Mouse (Mus musculus) heart, embryonic 12.5 days (tissue): ENCODE results near the gene Pole3. TPM values are rescaled to one million over a fixed set of nuclear protein-coding genes. Genes with fewer than 3 reads are reported as not detected.
A peak's percentile ranks its signal among the peaks of the same experiment; 100 is the strongest.

ENCODE experiments used
- ATAC-seq: fragments of 200-750 bp; cut with Nextera tagmentation; 2 replicates; pipeline ENCODE4 v1.8.0; 2017; ENCODE audit warnings: moderate TSS enrichment, moderate library complexity; ENCODE audit not compliant: insufficient number of reproducible peaks, low FRiP score
- H3K27ac ChIP-seq: fragments of 300-500 bp; sonication (generic); 2 replicates; pipeline ENCODE4 v1.5.1; 2016; ENCODE audit warnings: mild to moderate bottlenecking, moderate library complexity; ENCODE audit not compliant: poor library complexity, severe bottlenecking
- H3K27me3 ChIP-seq: fragments of 300-500 bp; sonication (generic); replicated peaks from 2 replicates; pipeline ENCODE4 v1.6.1; 2016; ENCODE audit warnings: mild to moderate bottlenecking, moderate library complexity
- H3K36me3 ChIP-seq: fragments of 300-500 bp; sonication (generic); 2 replicates; pipeline ENCODE4 v1.6.1; 2016; ENCODE audit warnings: mild to moderate bottlenecking, moderate library complexity
- H3K4me1 ChIP-seq: fragments of 300-500 bp; sonication (generic); replicated peaks from 2 replicates; pipeline ENCODE4 v1.6.1; 2016; ENCODE audit warnings: mild to moderate bottlenecking
- H3K4me2 ChIP-seq: fragments of 300-500 bp; sonication (generic); 2 replicates; pipeline ENCODE4 v1.6.1; 2016; ENCODE audit warnings: mild to moderate bottlenecking, moderate library complexity
- H3K4me3 ChIP-seq: fragments of 300-500 bp; sonication (generic); 2 replicates; pipeline ENCODE4 v1.5.1; 2016; ENCODE audit warnings: mild to moderate bottlenecking
- H3K9ac ChIP-seq: fragments of 300-500 bp; sonication (generic); 2 replicates; pipeline ENCODE4 v1.6.1; 2016; ENCODE audit warnings: mild to moderate bottlenecking, moderate library complexity
- H3K9me3 ChIP-seq: fragments of 300-500 bp; sonication (generic); replicated peaks from 2 replicates; pipeline ENCODE4 v1.6.1; 2016; ENCODE audit warnings: mild to moderate bottlenecking, moderate library complexity
- WGBS: fragments of 180-500 bp; shearing (Covaris S2); methylation state at CpG from one replicate; pipeline ENCODE4 v1.1.7; 2016; 5-methylcytosine and 5-hydroxymethylcytosine counted together
- polyA plus RNA-seq: library from polyadenylated mRNA; unstranded; fragments of >200 nt; fragmentation: Nextera tagmentation; extraction: Ambion mirVana; gene quantifications from 2 replicates; pipeline ENCODE4 v1.2.1, GENCODE M21; 2016

Gene Pole3
- polyA plus RNA-seq, 1 experiment from 2014 or later: 53.6 TPM

DNA sequence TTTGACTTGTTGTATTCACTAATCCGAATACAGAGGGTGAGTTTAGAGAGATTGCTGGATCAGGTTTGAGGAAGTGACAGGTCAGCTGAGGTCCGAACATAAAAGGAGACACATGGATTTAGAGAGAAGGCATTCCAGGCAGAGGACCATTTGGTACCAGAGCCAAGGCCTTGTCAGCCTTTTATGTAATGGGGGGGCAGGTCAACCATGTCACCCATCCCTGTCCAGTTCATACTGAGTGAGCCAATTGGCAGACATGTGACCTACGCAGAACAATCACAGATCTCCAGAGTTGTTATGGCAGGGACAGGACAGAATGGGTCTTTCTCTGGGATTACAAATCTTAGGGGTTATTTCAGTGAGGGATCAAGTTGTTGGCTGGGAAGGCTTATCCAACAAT lies 18.9 kb downstream of the Pole3 start:
- no peak overlapping the region for H3K27ac ChIP-seq
- peaks cover 38% of the 10 kb centered on the region for H3K36me3 ChIP-seq
- peaks cover 11% of the 10 kb centered on the region for H3K4me1 ChIP-seq
- no peaks in the 10 kb centered on the region for H3K9me3 ChIP-seq
- no peaks in the 10 kb centered on the region for H3K27me3 ChIP-seq
- ATAC-seq: no peak
- 82% methylated on average over 3 of the region's 3 CpGs for WGBS
- no peak overlapping the region for H3K4me2 ChIP-seq
- no peak overlapping the region for H3K9ac ChIP-seq
- no peak overlapping the region for H3K4me3 ChIP-seq

DNA sequence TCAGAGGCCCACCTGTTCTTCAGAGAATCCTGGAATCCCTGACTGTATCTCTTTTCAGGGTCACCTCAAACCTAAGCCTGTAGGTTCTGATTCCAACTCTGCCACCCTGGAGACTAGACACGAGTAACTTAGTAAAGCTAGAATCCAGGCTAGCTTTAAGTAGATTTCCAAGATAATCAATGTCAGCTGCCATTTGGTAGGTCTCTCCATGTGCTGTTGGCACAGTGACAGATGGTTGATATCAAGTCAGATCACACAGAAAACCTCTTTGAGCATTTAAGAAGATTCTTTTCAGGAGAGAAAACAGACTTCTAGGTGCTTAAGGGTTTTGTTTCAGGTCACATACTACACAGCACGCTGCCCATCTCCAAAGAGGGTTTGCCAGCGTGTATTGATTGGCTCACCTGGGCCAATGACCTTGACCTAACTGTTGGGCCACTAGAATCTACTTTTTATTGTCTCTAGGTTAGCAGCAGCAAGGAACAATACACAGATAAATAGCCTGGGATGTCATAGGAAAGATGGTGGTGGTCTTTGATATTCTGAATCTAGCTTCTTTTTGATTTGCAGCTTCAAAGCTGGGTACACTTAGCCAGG lies 21.4 kb downstream of the Pole3 start, which contains the start of gene Hdhd3:
TSS of gene Hdhd3 (minus strand) at position 94 of the 597 bp plus-strand sequence.
- H3K4me1 ChIP-seq: peaks cover 11% of the 10 kb centered on the region
- H3K9ac ChIP-seq: peak within 1 kb of the TSS; percentile 80
- 77% methylated on average over 3 of the region's 3 CpGs for WGBS
- peaks cover 27% of the 10 kb centered on the region for H3K36me3 ChIP-seq
- H3K9me3 ChIP-seq: no peaks in the 10 kb centered on the region
- H3K4me2 ChIP-seq: peak within 1 kb of the TSS; percentile 76
- H3K27ac ChIP-seq: no peak within 1 kb of the TSS
- no peak for ATAC-seq
- H3K27me3 ChIP-seq: no peaks in the 10 kb centered on the region
- peak within 1 kb of the TSS; percentile 76 for H3K4me3 ChIP-seq

DNA sequence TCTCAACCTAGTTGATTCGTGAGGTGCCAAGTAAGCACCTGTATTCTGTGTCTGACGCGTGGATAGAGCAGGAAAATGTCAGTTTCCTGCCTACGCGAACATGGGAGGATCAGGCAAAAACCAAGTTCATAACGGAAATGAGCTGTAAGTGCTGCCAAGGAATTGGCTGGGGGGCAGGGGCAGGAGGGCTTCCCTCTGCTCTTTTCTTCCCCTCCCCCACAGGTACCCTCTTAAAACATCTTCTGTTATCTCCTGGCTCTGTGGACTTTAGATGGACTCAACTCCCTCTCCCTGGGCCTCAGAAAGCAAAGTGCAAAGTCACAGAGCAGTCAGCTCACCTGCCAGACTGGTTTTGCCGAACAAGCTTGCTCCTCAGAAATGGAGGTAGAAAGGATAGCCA lies 21.9 kb downstream of the Pole3 start:
- Histone ChIP-seq H3K27ac (no peak overlapping the region), H3K36me3 (peaks cover 27% of the 10 kb centered on the region), H3K4me1 (peaks cover 11% of the 10 kb centered on the region), H3K9ac (no peak overlapping the region), H3K9me3 (no peaks in the 10 kb centered on the region), H3K27me3 (no peaks in the 10 kb centered on the region), H3K4me3 (no peak overlapping the region), H3K4me2 (no peak overlapping the region)
- 71% methylated on average over 7 of the region's 7 CpGs for whole genome bisulfite sequencing
- no peak for ATAC-seq

DNA sequence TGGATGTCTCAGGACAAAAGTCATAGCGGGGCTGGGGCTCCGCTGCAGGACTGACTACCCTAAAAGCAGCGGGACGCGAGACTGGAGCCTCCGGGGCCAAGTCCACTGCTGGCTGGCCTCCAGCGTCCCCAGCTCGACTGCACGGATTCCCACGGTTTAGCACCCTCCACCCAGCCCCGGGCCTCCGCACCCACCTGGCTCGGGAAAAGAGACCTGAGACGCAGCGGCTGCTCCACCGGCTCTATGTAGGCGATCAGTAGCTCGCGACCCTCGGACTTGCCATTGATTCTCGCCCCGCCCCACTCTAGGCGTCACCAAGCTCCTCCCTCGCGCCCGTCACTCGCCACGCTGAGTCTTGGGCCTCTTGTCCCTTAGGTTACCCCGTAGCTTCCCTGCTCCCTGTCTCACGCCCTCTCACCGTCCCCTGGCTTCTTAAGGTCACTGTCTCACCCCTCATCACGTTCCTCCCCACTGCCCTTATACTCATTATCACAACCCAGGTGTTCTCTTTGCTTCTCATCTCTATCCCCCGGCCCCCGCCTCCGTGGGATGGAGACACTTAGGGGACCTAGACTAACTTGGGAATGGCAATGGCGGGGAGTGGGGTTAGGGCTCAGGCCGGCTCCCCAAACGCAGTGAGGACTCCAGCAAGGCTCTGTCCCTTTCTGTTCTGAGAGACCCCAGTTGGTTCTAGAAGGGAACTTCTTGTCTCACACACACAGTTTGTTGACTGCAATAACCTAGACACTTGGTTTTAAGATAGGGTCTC lies 22.7 kb downstream of the Pole3 start:
- Histone ChIP-seq H3K9ac (peak overlapping the region; percentile 80), H3K27me3 (no peaks in the 10 kb centered on the region), H3K4me1 (peaks cover 11% of the 10 kb centered on the region), H3K36me3 (peaks cover 24% of the 10 kb centered on the region), H3K9me3 (no peaks in the 10 kb centered on the region), H3K27ac (peak overlapping the region; percentile 19; the same call in 1 of the 2 replicates), H3K4me2 (peak overlapping the region; percentile 76), H3K4me3 (peak overlapping the region; percentile 76)
- under 1% methylated on average over 38 of the region's 38 CpGs for WGBS
- ATAC-seq: peak; percentile 91

DNA sequence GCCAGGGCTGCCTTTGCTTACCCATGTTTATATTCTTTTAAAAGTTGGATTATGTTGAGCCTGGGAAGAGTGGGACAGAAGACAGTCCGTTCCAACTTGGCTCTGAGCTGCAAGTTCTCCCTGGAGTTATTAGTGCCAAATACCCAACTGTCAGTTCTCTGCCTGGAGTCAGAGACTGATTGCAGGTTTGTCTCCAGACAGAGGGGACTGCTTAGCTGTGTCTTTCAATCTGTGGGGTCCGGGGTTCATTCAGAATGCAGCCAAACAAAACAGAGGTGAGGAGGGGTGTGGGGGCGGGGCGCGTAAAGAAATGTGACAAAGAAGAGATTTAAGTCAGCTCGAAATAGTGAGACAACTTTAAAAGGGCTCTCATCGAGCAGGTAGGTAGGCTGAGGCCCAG lies 23.3 kb downstream of the Pole3 start:
- peak overlapping the region; percentile 76 for H3K4me3 ChIP-seq
- no peak for ATAC-seq
- peak overlapping the region; percentile 76 for H3K4me2 ChIP-seq
- peaks cover 24% of the 10 kb centered on the region for H3K36me3 ChIP-seq
- H3K27ac ChIP-seq: peak overlapping the region; percentile 19; the same call in 1 of the 2 replicates
- H3K4me1 ChIP-seq: peaks cover 11% of the 10 kb centered on the region
- peak overlapping the region; percentile 80 for H3K9ac ChIP-seq
- H3K9me3 ChIP-seq: no peaks in the 10 kb centered on the region
- no peaks in the 10 kb centered on the region for H3K27me3 ChIP-seq
- WGBS: under 1% methylated on average over 7 of the region's 7 CpGs

DNA sequence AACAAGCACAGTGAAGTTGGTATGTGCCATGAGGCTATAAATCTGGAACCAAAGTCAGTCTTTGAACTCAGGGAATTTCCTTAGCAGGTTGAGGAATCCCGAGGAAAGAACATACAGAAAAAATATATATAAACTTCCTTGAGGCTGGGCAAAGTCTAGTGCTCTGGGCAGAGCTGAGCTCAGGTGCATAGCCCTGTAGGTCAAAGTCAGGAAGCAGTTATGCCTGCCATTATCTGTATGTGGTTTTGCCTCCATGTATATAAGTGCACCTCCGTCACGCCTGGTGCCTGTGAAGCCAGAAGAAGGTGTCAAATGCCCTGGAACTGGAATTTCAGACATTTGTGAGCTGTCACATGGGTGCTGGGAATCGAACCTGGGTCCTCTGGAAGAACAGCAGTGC lies 24.1 kb downstream of the Pole3 start:
- Histone ChIP-seq H3K9me3 (no peaks in the 10 kb centered on the region), H3K27me3 (no peaks in the 10 kb centered on the region), H3K27ac (no peak overlapping the region), H3K4me2 (no peak overlapping the region), H3K9ac (no peak overlapping the region), H3K4me1 (peaks cover 11% of the 10 kb centered on the region), H3K36me3 (peaks cover 24% of the 10 kb centered on the region), H3K4me3 (no peak overlapping the region)
- no peak for ATAC-seq
- 82% methylated on average over 4 of the region's 4 CpGs for WGBS

DNA sequence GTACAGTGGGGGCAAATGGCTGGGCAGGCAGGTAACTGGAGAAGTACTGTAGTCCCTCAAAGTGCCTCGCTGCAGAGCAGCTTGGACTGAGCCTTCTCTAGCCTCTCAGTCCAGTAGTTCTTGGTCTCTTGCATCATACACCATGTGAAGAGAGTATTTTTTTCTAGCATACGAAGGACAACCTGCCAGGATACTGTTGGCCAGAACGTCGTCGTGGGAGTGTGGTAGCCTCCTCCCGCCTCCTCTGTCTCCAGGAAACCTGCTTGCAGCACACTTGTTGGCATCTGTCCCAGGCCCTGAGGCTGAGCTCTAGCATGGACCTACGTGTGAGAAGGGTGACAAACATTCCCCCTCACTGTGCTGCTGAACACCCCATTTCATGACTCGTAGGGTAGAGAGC lies 28.1 kb downstream of the Pole3 start:
- H3K4me2 ChIP-seq: no peak overlapping the region
- peaks cover 9% of the 10 kb centered on the region; the same call in 1 of the 2 replicates for H3K4me1 ChIP-seq
- no peaks in the 10 kb centered on the region for H3K9me3 ChIP-seq
- no peak overlapping the region for H3K4me3 ChIP-seq
- no peak overlapping the region for H3K27ac ChIP-seq
- ATAC-seq: 0 out of 2 replicates have a peak, but pooled peaks have one; percentile 5
- WGBS: 62% methylated on average over 8 of the region's 8 CpGs
- no peak overlapping the region for H3K9ac ChIP-seq
- peaks cover 24% of the 10 kb centered on the region for H3K36me3 ChIP-seq
- H3K27me3 ChIP-seq: no peaks in the 10 kb centered on the region

DNA sequence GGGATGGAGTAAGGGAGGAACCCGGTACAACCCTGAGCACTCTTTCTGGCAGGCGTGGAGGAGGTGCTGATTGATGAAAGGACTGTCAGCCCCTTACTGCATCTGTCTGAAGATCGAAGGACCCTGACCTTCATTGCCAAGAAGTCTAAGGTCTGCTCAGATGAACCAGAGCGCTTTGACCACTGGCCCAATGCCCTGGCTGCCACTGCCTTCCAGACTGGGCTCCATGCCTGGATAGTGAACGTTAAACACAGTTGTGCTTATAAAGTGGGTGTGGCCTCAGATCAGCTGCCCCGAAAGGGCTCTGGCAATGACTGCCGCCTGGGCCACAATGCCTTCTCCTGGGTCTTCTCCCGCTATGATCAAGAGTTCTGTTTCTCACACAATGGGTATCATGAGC lies 28.9 kb downstream of the Pole3 start:
- 63% methylated on average over 8 of the region's 8 CpGs for WGBS
- ATAC-seq: no peak
- H3K9ac ChIP-seq: no peak overlapping the region

DNA sequence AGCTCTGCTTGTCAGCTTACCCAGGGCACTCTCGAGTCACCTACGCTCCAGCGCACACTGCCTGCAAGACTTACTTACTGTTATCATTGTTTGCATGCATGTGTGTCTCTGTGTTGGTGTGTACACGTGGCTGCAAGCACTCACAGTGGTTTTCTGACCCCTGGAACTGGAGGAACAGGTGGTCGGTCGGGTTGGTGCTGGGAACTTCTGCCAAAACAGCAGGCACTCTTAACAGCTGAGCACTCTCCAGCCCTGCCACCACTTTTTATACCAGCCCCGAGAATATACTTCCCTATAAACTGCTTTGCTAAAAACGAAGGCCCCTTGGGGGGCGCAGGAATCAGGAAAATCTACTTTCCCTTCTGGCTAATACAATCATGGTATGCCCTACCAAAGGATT lies 30.6 kb downstream of the Pole3 start:
- Histone ChIP-seq H3K9me3 (no peaks in the 10 kb centered on the region), H3K4me2 (no peak overlapping the region), H3K4me3 (no peak overlapping the region), H3K4me1 (0 out of 2 replicates have a peak, but pooled peaks cover 6% of the 10 kb centered on the region), H3K27ac (no peak overlapping the region), H3K36me3 (peaks cover 17% of the 10 kb centered on the region), H3K9ac (no peak overlapping the region), H3K27me3 (no peaks in the 10 kb centered on the region)
- 55% methylated on average over 9 of the region's 9 CpGs for WGBS
- no peak for ATAC-seq

More for the DNA sequence above, 28.9 kb downstream of the Pole3 start:
- Histone ChIP-seq H3K4me3 (no peak overlapping the region), H3K36me3 (peaks cover 24% of the 10 kb centered on the region), H3K4me2 (no peak overlapping the region), H3K4me1 (0 out of 2 replicates have a peak, but pooled peaks cover 6% of the 10 kb centered on the region), H3K9me3 (no peaks in the 10 kb centered on the region), H3K27me3 (no peaks in the 10 kb centered on the region), H3K27ac (no peak overlapping the region)

DNA sequence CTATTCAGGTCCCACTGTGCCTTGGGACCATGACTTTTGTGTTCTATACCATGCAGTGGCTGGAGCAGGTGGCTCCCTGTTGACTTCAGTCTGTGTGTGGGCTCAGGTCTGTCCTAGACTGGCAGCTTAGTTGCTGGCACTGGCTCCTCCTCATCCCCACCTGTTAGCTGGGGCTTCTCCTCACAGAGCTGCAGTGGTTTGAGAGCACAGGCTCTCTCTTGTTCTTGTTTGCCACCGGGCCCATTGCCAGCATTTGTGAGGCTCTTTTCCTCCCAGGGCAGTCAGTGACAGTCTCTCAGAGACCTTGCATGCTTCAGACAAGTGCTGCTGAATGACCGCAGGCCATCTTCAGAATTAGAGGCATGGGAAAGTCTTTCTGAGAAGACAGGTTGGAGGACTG lies 32.2 kb downstream of the Pole3 start:
- H3K27me3 ChIP-seq: no peaks in the 10 kb centered on the region
- WGBS: 78% methylated on average over 2 of the region's 2 CpGs

DNA sequence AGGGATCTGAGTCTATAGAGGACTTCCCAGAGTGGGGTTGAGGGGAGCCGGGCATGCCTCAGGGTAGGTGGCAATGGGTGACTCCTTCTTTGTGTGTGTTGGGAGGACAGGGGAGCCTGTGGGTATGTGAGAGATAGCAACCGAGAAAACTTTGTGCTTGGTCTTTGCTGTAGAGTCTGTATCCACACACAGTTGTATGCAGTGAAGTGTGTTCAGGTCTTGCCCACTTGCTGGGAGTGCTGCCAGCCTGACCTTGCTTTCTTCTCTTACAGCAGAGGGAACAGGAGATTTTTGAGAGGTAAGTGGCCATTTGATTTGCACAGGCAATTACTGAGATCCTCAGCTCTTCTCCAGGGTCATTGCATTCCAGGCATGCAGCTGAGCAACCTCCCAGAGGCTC lies 37.0 kb downstream of the Pole3 start:
- Histone ChIP-seq H3K27me3 (no peaks in the 10 kb centered on the region), H3K9me3 (no peaks in the 10 kb centered on the region), H3K36me3 (no peaks in the 10 kb centered on the region), H3K4me1 (no peaks in the 10 kb centered on the region), H3K27ac (no peak overlapping the region), H3K4me2 (no peak overlapping the region), H3K4me3 (no peak overlapping the region), H3K9ac (no peak overlapping the region)
- no peak for ATAC-seq
- WGBS: 76% methylated on average over 2 of the region's 2 CpGs

More for the DNA sequence above, 32.2 kb downstream of the Pole3 start:
- H3K36me3 ChIP-seq: peaks cover 2% of the 10 kb centered on the region; the same call in 1 of the 2 replicates
- H3K4me3 ChIP-seq: no peak overlapping the region
- no peak for ATAC-seq
- no peak overlapping the region for H3K27ac ChIP-seq
- H3K9me3 ChIP-seq: no peaks in the 10 kb centered on the region
- no peak overlapping the region for H3K9ac ChIP-seq
- no peak overlapping the region for H3K4me2 ChIP-seq
- H3K4me1 ChIP-seq: 0 out of 2 replicates have a peak, but pooled peaks cover 6% of the 10 kb centered on the region
